Mouse (Mus musculus) thymus, adult 2 months (tissue): ENCODE measurements at regions not wholly inside any gene's neighbourhood (a gene's known extent, or its start where the extent isn't known, plus 50 kb on each side); places are given as distances from the start of the nearest gene placed in this dataset.

ENCODE experiments used
- DNase-seq: peaks from one replicate; pipeline ENCODE4 v3.0.0; 2021
- H3K27ac ChIP-seq: fragments of 200-500 bp; 2 replicates; pipeline ENCODE4 v1.5.1; 2012; ENCODE audit warnings: low read length, control low read depth; ENCODE audit not compliant: control insufficient read depth, insufficient read depth
- H3K27me3 ChIP-seq: fragments of 200-500 bp; 2 replicates; pipeline ENCODE4 v1.6.1; 2012; ENCODE audit warnings: mild to moderate bottlenecking, low read length, moderate library complexity, mixed read lengths; ENCODE audit not compliant: control insufficient read depth, insufficient read depth
- H3K36me3 ChIP-seq: fragments of 200-500 bp; 2 replicates; pipeline ENCODE4 v1.6.1; 2012; ENCODE audit warnings: mild to moderate bottlenecking, low read length, moderate library complexity; ENCODE audit not compliant: control insufficient read depth, insufficient read depth
- H3K4me1 ChIP-seq: fragments of 200-500 bp; replicated peaks from 2 replicates; pipeline ENCODE4 v1.6.1; 2012; ENCODE audit warnings: low read length; ENCODE audit not compliant: control insufficient read depth, insufficient read depth
- H3K4me3 ChIP-seq: fragments of 200-500 bp; 2 replicates; pipeline ENCODE4 v1.5.1; 2012; ENCODE audit warnings: mild to moderate bottlenecking, low read length, control low read depth, moderate library complexity; ENCODE audit not compliant: control insufficient read depth, insufficient read depth
- CTCF ChIP-seq: fragments of 200-500 bp; IDR thresholded peaks from 2 replicates; pipeline ENCODE4 v1.5.1; 2012; ENCODE audit warnings: mild to moderate bottlenecking, control low read depth, low read length, moderate library complexity, borderline replicate concordance; ENCODE audit not compliant: control insufficient read depth, poor library complexity, insufficient read depth; ENCODE audit errors: extremely low read depth
- POLR2A ChIP-seq: fragments of 200-500 bp; IDR thresholded peaks from 2 replicates; pipeline ENCODE4 v1.6.1; 2012; ENCODE audit warnings: mild to moderate bottlenecking, low read length, control low read depth, moderate library complexity; ENCODE audit not compliant: control insufficient read depth, poor library complexity, insufficient read depth; ENCODE audit errors: extremely low read depth
- WGBS: fragments of 180-500 bp; shearing (Covaris S2); methylation state at CpG from one replicate; pipeline ENCODE4 v1.1.7; 2018; 5-methylcytosine and 5-hydroxymethylcytosine counted together

DNA sequence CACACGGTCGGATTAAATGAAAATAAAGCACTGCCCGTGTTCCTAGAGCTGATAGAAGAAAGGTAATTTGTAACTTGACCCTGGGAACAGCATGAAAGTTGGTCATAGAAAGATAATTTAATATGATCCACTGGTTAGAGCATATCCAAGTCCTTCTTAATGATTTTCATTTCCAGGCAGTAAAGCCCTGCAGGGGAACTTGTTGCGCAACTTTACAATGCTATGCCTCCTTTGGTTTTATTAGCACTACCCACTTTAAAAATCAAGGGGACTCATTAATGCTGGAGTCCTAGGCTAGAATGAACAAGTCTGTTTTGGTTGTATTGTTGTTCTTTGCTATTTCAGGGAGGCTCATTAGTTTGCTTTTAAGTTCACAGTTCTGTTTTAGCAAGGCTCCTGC lies 66.9 kb upstream of the Cerkl start:
- no peaks in the 10 kb centered on the region for H3K4me1 ChIP-seq
- DNase-seq = no peak
- 95% methylated on average over 4 of the region's 4 CpGs for WGBS
- H3K27me3 ChIP-seq = no peaks in the 10 kb centered on the region
- no peaks in the 10 kb centered on the region for H3K36me3 ChIP-seq
- TF ChIP-seq POLR2A (no peak), CTCF (no peak)
- no peak overlapping the region for H3K27ac ChIP-seq
- H3K4me3 ChIP-seq = no peak overlapping the region

DNA sequence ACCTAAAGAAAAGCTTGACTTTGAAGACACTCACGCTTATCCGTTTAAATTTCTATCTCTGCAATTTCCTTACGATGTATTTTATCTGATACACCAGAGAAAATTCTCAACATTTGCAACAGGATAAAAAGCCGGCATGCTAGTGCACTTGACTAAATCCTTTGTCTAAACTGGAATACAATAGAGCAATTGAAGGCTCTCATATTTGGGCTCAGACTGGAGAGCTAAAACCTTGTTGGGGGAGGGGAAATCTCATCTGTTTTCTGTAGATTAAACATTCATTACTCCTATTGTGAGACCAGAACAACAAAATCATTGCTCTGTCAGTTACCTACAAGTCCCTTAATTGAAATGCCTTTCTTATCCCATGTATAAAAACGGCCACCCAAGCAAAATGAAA lies 70.9 kb upstream of the Cerkl start:
- no peaks in the 10 kb centered on the region for H3K4me1 ChIP-seq
- 98% methylated on average over 5 of the region's 5 CpGs for WGBS
- TF ChIP-seq CTCF (no peak), POLR2A (no peak)
- DNase-seq = no peak
- H3K4me3 ChIP-seq = no peak overlapping the region
- no peaks in the 10 kb centered on the region for H3K36me3 ChIP-seq
- H3K27ac ChIP-seq = no peak overlapping the region
- H3K27me3 ChIP-seq = no peaks in the 10 kb centered on the region

DNA sequence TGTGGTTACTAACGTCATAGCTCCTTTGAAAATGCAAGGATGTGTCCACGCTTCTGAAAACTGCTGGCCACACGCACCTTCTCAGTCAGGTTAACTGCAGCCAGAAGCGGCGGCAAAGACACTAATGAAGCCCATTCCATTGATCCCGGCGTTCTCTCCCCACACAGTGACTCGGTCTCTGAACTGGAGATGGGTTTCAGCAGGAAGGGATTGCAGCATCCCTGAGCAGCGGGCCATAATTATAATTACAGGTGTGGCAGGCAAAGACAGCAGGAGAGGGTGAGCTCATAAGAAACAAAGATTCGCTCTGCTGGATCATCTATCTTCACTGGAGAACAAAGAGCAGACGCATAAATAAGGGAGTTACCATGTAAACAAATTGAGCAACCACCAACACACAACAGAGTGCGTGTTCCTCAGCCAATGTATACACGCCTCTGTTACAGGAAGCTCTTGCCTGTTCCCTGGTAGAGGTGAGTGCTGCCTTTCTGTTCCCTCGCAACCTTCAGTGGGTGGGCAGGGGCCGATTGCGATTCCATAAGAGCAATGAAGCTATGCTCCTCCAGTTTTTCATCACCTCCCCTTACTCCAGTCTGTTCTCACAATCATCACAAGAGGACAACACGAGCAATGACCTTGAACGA lies 71.9 kb upstream of the Cerkl start:
- 94% methylated on average over 18 of the region's 18 CpGs for WGBS
- H3K4me3 ChIP-seq = no peak overlapping the region
- TF ChIP-seq POLR2A (no peak), CTCF (no peak)
- no peak for DNase-seq
- H3K36me3 ChIP-seq = no peaks in the 10 kb centered on the region
- H3K27ac ChIP-seq = no peak overlapping the region
- H3K27me3 ChIP-seq = no peaks in the 10 kb centered on the region
- H3K4me1 ChIP-seq = no peaks in the 10 kb centered on the region

DNA sequence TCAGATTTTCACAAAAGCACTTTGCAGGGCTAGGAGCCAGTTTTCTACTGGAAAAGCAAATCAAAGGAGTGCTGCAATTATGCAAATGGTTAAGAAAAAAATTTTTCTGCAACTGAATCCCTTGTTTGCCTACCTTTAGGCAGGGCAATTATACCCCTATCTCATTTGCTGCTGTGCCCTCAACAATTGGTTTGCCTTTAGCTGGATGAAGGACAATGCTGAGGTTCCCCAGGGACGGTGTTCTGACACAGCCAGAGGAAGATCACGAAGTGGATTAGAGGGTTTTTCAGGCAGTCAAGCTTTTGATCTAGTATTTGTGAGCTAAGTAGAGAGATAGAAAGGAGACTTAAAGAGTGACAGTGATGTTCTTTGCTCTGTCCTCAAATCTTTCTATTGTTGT lies 72.6 kb upstream of the Cerkl start:
- H3K4me3 ChIP-seq = no peak overlapping the region
- DNase-seq = no peak
- TF ChIP-seq CTCF (no peak), POLR2A (no peak)
- H3K27me3 ChIP-seq = no peaks in the 10 kb centered on the region
- H3K27ac ChIP-seq = no peak overlapping the region
- H3K4me1 ChIP-seq = no peaks in the 10 kb centered on the region
- WGBS = 91% methylated on average over 2 of the region's 2 CpGs
- H3K36me3 ChIP-seq = no peaks in the 10 kb centered on the region

DNA sequence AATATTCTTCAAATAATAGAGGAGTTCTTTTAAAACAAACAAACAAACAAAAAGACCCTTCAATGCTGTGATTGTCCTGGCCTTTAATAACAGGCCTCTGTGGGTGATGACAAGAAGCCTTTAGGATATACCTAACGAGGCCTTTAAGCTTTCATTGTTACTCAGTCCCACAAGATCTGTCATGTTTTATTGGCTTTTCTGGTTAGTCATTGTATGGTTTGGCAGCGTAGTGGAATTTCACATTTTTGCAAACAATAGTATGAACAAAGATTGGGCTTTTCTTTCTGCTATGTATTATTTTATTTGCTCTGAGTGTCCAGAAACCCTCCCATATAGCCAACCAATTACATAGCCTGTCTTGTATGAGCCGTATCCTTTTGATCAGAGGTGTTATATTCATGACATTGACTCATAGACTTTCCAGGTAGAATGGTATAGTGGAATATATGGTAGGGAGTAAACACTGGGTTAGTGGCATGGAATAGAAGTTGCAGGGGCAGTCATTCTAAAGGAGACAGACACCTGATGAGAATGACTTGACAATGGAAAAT lies 76.1 kb upstream of the Cerkl start:
- TF ChIP-seq POLR2A (no peak), CTCF (no peak)
- H3K36me3 ChIP-seq = no peaks in the 10 kb centered on the region
- no peak overlapping the region for H3K27ac ChIP-seq
- WGBS = 93% methylated on average over 3 of the region's 3 CpGs
- DNase-seq = no peak
- H3K27me3 ChIP-seq = no peaks in the 10 kb centered on the region
- no peaks in the 10 kb centered on the region for H3K4me1 ChIP-seq
- no peak overlapping the region for H3K4me3 ChIP-seq

DNA sequence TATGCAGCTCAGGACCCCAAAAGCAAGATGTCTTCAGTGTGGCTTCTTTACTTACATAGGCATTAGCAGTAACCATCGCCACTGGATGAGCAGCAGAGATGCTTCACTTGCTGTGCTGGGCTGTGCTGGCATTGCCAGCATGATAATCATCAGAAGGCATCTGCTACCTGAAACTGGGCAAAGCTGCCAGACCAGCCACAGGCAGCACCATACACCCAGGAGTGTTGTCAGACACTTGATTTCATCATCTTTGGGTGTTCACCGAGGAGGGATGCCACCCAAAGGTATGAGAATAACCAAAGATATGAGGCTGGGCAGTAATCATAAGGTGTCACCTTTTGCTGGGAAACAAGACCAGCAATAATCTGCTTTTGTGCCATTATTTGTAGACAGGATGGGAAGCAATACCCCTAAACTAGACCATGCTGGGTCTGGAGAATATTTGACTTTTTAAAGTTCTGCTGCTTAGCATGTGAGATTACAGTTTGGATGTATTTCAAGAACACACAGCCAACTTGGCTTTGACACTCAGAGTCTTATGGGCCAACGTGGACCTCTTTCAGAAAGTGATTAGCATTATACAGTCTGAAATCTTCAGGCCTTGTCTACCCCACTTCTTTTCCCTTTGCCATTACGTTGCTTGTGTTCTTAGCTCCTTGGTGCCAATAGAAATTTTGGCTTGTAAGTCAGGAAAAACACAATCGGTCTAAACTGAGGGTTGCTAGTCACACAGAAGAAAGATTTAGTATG lies 80.7 kb upstream of the Cerkl start:
- H3K27me3 ChIP-seq = no peaks in the 10 kb centered on the region
- DNase-seq = no peak
- H3K27ac ChIP-seq = no peak overlapping the region
- no peak for TF ChIP-seq POLR2A
- TF ChIP-seq CTCF = no peak
- peaks cover 2% of the 10 kb centered on the region; the same call in 1 of the 2 replicates for H3K4me1 ChIP-seq
- no peak overlapping the region for H3K4me3 ChIP-seq
- WGBS = 83% methylated on average over 5 of the region's 5 CpGs
- no peaks in the 10 kb centered on the region for H3K36me3 ChIP-seq
